Mouse (Mus musculus): ENCODE data around the gene Nfix. TPM values are rescaled to one million over a fixed set of nuclear protein-coding genes. Genes with fewer than 3 reads are reported as not detected.
A peak's percentile ranks its signal among the peaks of the same experiment; 100 is the strongest.

Gene Nfix
- polyA plus RNA-seq, 1 experiment: 82.8 TPM

GRCm38 (mm10) chr8:84745032-84745925 lies 54.9 kb downstream of the Nfix start:
- peaks cover 35% of the 10 kb centered on the region for H3K4me1 ChIP-seq (ENCODE audit: control insufficient read depth, insufficient read depth, low read length)
- TF ChIP-seq CTCF (IDR thresholded peaks at IDR 0.05; ENCODE audit: extremely low read depth, insufficient read depth, low read length) (no peak), POLR2A (IDR thresholded peaks at IDR 0.05; ENCODE audit: extremely low read depth, insufficient read depth, low read length) (no peak)
- no peak overlapping the region for H3K4me3 ChIP-seq (ENCODE audit: insufficient read depth, low read length)
- H3K27ac ChIP-seq (ENCODE audit: insufficient read depth, low read length): no peak overlapping the region

- TF ChIP-seq CTCF (IDR thresholded peaks at IDR 0.05; ENCODE audit: extremely low read depth, insufficient read depth, low read length) (no peak), POLR2A (IDR thresholded peaks at IDR 0.05; ENCODE audit: extremely low read depth, insufficient read depth, low read length) (no peak)
- H3K27ac ChIP-seq (ENCODE audit: insufficient read depth, low read length): no peak overlapping the region; the same call in 1 of the 2 replicates
- no peak overlapping the region for H3K4me3 ChIP-seq (ENCODE audit: insufficient read depth, low read length)
- H3K4me1 ChIP-seq (ENCODE audit: control insufficient read depth, insufficient read depth, low read length): peaks cover 33% of the 10 kb centered on the region
Observed at GRCm38 (mm10) chr8:84743517-84744420, 56.4 kb downstream of the Nfix start.

- TF ChIP-seq CTCF (IDR thresholded peaks at IDR 0.05; ENCODE audit: extremely low read depth, insufficient read depth, low read length) (no peak), POLR2A (IDR thresholded peaks at IDR 0.05; ENCODE audit: extremely low read depth, insufficient read depth, low read length) (no peak)
- Histone ChIP-seq H3K27ac (ENCODE audit: insufficient read depth, low read length) (no peak overlapping the region), H3K4me1 (ENCODE audit: control insufficient read depth, insufficient read depth, low read length) (peaks cover 37% of the 10 kb centered on the region), H3K4me3 (ENCODE audit: insufficient read depth, low read length) (no peak overlapping the region)
Observed at GRCm38 (mm10) chr8:84743054-84743415, 57.1 kb downstream of the Nfix start.

GRCm38 (mm10) chr8:84742171-84743053 lies 57.7 kb downstream of the Nfix start:
- peak overlapping the region; percentile 30; the same call in 1 of the 2 replicates for H3K27ac ChIP-seq (ENCODE audit: insufficient read depth, low read length)
- no peak overlapping the region for H3K4me3 ChIP-seq (ENCODE audit: insufficient read depth, low read length)
- H3K4me1 ChIP-seq (ENCODE audit: control insufficient read depth, insufficient read depth, low read length): peaks cover 39% of the 10 kb centered on the region
- TF ChIP-seq POLR2A (IDR thresholded peaks at IDR 0.05; ENCODE audit: extremely low read depth, insufficient read depth, low read length): no peak

DNA sequence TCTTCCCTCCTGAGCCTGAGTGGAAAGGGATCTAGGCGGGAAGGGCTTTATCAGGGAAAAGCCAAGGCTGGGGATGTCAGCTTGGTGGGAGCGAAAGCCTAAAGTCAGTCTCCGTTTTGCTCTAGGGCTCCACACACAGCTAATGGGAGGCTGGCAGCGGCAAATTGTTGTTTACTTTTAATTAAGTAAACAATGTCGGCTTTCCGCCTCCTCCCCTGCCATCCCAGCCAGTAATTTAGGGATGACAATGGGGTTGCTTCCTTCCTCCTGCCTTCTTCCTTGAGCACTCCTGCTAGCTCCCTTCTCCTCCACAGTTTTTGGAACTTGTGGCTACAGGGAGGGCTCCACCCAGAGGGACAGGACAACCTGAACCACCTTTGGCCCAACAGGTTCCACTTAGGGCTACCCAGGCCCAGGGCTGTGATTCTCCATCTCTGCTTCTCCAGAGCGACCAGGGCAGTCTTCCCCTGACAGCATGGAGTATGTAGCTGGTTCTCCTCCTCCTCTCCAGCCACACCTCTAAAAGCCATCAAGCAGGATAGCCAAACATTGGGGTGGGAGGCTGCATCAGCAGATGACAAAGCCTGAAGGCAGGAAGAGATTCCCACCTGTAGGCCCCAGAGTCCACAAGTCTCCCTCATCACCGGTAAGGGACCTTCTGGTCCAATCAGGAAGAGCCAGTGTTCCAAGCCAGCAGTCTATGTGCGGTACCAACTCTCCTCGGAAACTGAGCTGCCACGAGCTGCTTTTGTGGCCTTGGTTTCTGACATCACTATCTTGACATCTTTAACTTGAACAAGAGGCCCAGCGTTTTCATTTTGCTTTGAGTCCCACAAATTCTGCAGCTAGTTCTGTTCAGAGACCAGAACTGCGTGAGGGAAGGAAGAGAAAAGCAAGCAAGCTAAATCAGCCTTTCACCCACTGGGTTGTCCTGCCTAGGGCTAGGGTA lies 59.0 kb downstream of the Nfix start:
- TF ChIP-seq POLR2A (IDR thresholded peaks at IDR 0.05; ENCODE audit: extremely low read depth, insufficient read depth, low read length): no peak
- Histone ChIP-seq H3K27ac (ENCODE audit: insufficient read depth, low read length) (peak overlapping the region; percentile 30; the same call in 1 of the 2 replicates), H3K4me3 (ENCODE audit: insufficient read depth, low read length) (no peak overlapping the region), H3K4me1 (ENCODE audit: control insufficient read depth, insufficient read depth, low read length) (peaks cover 32% of the 10 kb centered on the region)

DNA sequence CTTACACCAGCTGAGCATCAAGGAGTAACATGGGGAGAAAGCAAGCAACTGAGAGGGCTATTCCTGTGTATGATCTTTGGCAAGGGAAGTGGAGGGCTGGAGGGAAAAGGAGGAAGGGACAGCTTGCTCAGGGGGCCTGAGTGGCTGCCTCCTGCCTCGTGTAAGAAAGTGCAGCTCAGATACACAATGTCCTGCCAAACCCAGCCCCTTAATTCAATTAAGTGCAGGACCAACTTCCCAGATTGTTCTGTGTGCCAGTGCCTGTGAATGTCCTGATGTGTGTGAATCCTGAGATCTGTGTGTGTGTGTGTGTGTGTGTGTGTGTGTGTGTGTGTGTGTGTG lies 60.8 kb downstream of the Nfix start:
- TF ChIP-seq CTCF (IDR thresholded peaks at IDR 0.05; ENCODE audit: extremely low read depth, insufficient read depth, low read length) (no peak), POLR2A (IDR thresholded peaks at IDR 0.05; ENCODE audit: extremely low read depth, insufficient read depth, low read length) (no peak)
- Histone ChIP-seq H3K4me1 (ENCODE audit: control insufficient read depth, insufficient read depth, low read length) (peaks cover 24% of the 10 kb centered on the region), H3K27ac (ENCODE audit: insufficient read depth, low read length) (0 out of 2 replicates have a peak overlapping the region, but pooled peaks have one; percentile 19), H3K4me3 (ENCODE audit: insufficient read depth, low read length) (no peak overlapping the region)

GRCm38 (mm10) chr8:84738715-84739400 lies 61.3 kb downstream of the Nfix start:
- H3K4me3 ChIP-seq (ENCODE audit: insufficient read depth, low read length): no peak overlapping the region
- H3K27ac ChIP-seq (ENCODE audit: insufficient read depth, low read length): peak overlapping the region; percentile 62; the same call in 1 of the 2 replicates
- TF ChIP-seq POLR2A (IDR thresholded peaks at IDR 0.05; ENCODE audit: extremely low read depth, insufficient read depth, low read length) (no peak), CTCF (IDR thresholded peaks at IDR 0.05; ENCODE audit: extremely low read depth, insufficient read depth, low read length) (no peak)
- peaks cover 21% of the 10 kb centered on the region for H3K4me1 ChIP-seq (ENCODE audit: control insufficient read depth, insufficient read depth, low read length)

DNA sequence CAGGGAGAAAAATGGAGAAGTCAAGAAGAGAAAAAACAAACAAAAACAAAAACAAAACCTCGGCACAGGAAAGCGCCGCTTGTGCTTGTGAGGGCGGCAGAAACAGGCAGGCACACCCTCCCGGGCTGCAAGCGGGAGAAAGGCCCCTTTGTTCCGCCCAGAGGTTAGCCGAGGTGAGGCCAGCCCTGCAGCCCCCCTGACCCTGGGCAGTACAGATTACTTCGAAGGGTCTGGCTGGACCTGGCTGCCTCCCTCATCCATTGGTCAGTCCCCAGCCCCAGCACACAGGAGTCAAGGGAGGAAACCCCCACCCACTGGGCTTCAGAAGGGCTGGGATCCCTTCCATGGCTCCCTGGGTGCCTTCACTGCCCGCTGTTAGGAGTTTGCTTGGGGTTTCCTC lies 61.9 kb downstream of the Nfix start:
- no peak overlapping the region for H3K4me3 ChIP-seq (ENCODE audit: insufficient read depth, low read length)
- peaks cover 22% of the 10 kb centered on the region for H3K4me1 ChIP-seq (ENCODE audit: control insufficient read depth, insufficient read depth, low read length)
- peak overlapping the region; percentile 62; the same call in 1 of the 2 replicates for H3K27ac ChIP-seq (ENCODE audit: insufficient read depth, low read length)
- TF ChIP-seq POLR2A (IDR thresholded peaks at IDR 0.05; ENCODE audit: extremely low read depth, insufficient read depth, low read length) (no peak), CTCF (IDR thresholded peaks at IDR 0.05; ENCODE audit: extremely low read depth, insufficient read depth, low read length) (no peak)

Data from cortical plate, adult 2 months (tissue).